Mouse (Mus musculus) embryo, embryonic 11.5 days (tissue): ENCODE data around the gene Rgs12.

ENCODE experiments used
- DNase-seq: peaks from one replicate; pipeline ENCODE4 v3.0.0-alpha.2; 2012; ENCODE audit warnings: low read depth, low spot score

Rgs12 gene

DNA sequence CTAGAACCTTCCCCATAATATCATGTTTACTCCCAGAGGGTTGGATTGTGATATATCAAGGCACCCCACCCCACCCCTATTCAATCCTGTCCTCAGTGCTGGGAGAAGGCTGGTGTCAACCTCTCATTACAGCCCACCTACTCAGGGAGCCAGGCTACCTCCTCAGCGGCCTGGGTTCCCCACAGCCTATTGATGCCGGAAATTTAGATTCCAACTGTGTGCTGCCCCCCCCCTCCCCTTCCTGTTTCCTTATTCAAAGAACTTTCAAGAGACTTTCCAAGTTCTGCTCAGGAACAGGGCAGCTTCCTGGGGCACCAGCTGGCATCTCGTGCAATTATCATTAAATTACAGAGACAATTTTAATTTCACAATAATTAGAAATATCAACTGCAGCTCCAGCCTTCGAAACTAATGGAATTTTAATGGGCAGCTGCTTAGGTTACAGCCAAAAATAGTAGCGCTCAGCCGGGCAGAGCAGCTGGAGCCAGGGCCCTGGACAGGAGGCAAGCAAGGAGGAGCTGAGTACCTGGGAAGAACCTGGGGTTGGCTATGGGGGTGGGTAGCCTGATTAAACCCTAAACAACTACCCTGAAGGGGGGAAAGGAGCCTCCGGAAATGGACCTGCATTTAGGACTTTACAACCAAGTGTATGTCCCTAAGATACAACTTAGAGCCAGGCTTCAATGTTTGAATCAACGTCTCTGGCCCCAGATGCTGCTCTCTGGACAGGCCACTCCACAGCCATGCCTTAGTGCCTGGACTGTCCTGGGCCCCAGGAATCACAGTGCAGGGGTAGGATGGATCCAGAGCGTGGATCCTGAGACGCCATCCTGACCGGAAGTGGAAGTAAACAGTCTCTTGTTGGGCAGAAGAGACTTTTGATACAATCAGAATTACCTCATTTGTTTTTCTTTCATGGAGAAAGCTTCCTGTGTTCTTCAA, 17.5 kb upstream of the Rgs12 start:
- DNase-seq = no peak

DNA sequence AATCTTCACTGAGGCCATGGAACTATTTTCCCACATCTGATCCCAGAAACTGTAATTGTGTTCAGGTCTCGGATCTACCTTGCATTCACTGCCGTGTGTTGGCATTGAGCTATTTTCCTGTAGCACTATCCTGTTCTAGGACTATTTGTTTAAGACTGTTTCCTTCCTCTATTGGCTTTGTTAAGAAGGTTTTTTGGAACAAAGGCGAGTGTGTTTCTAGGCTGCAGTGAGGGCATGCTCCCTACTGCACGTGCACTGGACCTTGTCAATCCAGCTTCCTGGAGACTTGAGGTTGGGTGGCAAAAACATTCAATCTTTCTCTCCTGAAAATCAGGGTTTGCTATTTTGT, 16.8 kb upstream of the Rgs12 start:
- DNase-seq = no peak

DNA sequence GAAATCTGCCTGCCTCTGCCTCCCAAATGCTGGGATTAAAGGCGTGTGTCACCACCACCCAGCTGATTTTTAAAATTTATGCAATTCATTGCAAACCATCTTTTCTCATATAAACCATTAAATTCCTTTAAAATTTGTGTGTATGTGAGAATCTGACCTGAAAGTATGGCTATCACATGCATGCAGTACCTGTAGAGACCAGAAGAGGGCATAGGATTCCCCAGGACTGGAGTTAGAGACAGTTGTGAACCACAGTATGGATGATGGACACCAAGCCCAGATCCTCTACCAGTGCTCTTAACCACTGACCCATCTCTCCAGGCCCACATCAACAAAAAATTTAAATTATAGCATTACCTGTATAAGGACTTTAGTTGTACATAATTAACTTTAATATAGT, 15.8 kb upstream of the Rgs12 start:
- no peak for DNase-seq

DNA sequence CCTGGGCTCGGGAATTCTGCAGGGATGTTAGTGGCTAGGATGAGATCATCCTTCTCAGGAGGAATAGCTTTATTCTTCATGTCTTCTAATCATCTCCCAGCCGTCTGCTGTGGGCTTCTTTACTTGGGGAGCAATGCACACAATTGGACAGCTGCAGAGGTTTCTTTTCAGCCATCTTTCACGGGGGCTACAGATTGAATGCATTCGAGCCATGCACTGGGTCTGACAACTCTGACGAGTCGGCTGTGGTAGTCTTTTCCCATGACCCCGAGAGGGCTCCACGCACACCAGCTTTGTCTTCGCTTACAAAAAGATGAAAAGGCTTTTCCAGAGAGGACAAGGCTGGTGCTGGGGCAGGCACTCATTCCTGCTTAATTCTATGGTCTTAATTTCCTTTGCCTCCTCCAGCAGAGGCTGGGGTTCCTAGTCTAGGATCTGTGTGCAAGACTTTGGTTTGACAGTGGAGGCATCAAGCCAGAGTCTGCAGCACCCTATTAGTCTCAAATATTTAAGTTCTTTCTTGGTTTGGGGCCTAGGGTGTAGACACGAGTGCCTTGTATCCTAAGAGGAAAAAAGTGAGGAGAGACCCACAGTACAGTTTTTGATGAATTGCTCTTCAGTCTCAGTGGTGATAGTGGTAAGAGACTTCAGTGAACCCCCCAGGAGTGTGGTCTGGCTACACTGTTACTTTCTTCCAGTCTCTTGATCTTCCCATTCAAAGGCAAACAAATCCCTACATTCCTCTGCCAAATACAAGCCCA, 7.4 kb upstream of the Rgs12 start:
- no peak for DNase-seq

DNA sequence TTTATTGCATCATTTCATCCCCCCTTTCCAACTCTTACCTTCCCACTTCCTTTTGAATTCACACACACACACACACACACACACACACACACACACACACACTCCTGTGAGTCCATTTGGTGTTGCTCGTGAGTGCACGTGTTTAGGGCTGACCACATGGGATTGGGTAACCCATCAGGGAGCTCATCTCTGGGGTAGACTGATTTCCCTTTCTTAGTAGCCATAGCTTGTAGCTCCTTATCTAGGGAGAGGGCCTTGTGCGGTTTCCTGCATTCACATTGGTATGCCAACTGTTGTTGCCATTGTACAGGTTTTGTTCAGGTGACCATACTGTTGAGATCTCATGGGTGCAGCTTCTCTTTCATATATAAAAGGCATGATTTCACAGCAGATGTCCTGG, 5.8 kb upstream of the Rgs12 start:
- DNase-seq = no peak

DNA sequence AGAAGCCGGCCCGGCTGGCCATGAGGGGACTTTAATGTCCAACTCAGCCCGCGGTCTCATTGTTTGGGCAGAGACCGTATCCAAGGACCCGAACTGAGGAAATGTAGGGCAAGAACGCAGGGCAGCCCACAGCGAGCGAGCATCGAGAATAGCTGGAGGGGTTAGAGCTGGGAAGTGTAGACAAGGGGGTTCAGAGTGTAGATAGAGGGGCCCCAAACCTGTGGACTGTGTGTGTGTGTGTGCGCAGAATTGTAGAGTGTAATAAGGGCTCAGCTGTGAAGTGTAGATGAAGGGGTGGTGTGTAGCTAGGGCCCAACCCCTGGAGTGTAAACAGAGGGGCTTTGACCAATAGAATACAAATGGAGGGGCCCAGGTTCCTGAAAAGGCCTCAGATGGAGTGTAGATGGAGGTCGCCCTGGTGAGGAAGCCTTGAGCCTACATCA, 545 bp downstream of the Rgs12 start:
- DNase-seq = peak; percentile 20

DNA sequence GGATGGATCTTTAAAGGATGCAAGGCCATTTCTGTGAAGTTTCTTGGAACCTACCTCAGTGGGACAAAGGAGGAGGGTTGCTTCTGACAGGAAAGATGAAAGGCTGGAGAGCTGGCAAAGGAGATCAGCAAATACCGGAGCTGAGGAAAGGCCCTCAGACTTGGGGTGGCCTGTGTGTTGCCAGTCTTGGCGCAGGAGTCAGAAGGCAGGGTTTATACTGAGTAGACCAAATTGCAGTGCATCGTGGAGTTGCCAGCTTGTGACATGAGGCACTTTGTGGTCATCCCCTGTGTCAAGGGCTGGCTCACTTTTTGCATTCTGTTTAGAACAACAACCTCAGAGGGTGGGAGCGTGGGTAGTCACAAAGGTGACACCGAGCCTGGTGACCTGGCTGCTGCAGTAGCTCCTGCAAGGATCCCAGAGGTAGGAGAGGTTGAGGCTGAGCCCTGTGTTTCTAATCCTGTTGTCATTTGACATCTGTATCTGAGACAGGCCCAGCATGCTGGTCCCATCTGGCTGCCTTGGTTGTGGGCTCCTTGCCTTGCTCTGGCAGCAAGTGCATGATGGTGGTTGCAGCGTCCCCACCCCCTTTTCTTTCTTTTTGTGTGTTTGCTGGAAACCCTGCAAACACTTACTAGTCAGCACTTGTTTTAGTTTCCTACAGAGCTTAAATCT, 1.4 kb downstream of the Rgs12 start:
- no peak for DNase-seq

DNA sequence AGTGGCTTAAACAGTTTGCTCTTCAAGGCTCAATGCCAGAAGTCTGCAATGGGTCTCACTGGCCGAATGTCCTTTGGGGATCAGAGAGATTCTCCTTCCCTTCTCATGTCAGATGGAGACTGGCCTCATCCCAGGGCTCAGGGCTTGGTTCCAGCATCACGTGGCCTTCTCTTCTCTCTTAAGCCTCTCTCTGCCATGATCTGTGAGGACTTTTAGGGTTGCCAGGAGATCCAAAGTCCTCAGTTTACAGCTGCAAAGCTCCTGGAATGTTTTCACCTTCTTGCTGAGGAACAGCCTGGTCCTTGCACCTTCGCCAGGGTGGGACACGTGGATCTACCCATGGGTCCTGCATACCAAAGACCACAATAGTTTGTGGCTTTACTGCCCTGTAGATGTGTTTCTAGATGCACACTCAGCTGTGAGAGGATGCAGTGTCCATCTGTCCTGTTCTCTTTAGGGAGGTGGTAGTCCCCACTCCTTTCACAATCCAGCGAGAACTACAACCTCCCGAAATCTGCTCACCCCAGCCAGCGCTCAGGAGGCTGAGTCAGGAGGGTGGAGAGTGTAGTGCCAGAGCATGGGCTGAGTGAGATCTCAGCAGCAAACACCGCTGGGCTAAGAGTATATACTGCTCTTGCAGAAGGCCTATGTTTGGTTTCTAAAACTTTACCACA, 2.1 kb downstream of the Rgs12 start:
- DNase-seq = no peak

DNA sequence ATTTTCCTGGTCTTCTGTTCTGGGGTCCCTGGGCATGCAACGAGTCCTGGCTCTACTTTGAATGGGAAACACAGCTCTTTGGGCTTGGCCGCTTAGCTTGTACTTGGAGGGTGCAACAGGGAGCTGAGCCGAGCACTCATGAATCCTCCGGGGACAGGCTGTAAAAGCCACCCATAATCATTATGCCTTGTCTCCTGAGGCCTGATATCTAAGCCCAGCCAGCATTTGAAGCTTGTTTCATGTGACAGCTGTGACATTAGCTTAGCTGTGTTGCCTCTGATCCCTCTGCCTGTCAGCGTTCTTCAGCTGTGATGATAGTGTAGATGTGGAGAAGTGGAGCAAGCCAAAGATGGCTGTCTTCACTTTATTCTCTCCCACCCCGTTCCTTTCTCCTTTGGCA, 5.3 kb downstream of the Rgs12 start:
- DNase-seq = no peak

DNA sequence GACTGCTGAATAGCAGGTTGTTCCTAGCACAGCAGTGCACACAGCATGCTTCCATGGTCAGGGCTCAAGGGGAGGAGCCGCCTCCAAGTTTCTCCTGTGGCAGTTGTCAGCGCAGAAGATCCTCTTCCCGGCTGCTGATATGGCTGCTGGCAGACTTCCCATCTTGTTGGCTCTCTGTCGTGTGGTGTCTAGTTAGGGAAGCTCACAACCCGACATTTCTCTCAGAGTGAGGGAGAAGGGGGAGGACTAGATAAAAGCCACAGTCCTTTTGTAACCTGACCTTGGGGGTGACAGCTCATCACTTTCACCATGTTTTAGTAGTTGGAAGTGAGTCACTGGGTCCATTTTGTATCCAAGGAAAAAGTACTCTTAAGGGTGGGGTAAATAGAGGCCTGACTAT, 6.4 kb downstream of the Rgs12 start:
- DNase-seq = no peak

DNA sequence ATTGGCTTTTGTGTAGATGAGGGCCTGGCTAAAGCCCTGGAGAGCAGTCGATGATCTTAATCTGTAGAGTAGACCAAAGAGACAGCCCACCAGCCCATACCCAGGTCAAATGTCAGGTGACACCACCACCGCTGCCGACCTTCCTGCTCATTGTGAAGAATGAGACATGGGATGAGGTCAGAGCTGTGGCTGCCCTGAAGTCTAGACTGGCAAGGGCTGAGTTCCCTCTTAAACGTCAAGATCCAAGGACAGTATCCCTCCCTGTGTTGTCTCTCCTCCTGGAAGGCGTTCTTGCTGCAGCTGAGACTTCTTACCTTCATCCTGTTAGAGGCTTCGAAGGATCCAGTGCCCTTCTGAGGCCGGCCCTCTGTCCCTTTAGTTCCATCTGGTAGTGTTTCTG, 6.9 kb downstream of the Rgs12 start:
- no peak for DNase-seq

DNA sequence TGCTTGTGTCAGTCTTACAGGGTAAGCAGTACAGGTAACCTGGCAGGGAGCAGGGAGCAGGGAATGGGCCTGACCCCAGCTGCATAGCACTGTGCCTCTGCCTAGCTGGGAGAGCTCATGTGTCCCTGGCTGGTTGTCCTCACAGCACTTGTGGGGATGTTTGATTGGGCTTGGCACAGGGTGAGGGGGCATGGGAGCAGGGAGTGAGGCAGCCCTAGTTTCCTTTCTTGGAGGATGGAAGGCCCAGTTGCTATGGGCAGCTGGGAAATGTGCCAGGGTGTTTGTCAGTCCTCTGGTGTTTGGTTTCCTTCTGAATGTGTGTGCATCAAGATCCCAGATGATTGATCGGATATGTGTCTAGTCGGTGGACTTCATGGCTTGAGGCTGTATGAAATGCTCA, 7.8 kb downstream of the Rgs12 start:
- DNase-seq = no peak

DNA sequence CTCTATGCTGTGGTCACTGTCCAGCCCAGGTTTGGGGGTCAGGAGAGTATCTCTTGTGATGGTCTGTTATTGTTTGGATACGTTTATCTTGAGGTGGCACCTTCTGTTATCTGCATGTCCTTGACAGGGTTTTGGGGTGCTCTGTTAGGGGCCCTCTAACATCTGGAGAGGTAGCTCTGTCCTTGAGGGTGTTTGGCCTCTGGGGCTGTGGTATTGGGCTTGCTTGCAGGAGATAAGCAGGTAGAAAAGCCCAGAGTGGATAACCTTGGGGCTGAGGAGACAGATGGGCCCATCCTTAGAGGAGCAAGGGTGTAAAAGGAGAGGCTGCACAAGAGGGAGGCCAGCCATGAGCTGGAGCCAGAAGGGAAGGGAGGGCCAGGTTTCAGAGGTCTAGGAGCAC, 10.8 kb downstream of the Rgs12 start:
- DNase-seq = peak; percentile 24

DNA sequence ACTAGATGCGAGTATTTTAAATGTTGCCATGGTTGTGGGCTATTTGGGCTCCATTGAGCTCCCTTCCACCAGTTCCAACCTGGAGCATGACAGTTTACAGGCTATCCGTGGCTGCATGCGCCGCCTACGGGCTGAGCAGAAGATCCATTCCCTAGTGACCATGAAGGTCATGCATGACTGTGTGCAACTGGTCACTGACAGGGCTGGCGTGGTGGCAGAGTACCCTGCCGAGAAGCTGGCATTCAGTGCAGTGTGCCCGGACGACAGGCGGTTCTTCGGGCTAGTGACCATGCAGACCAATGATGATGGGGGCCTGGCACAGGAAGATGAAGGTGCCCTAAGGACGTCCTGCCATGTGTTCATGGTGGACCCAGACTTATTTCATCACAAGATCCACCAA, 16.3 kb downstream of the Rgs12 start:
- no peak for DNase-seq

DNA sequence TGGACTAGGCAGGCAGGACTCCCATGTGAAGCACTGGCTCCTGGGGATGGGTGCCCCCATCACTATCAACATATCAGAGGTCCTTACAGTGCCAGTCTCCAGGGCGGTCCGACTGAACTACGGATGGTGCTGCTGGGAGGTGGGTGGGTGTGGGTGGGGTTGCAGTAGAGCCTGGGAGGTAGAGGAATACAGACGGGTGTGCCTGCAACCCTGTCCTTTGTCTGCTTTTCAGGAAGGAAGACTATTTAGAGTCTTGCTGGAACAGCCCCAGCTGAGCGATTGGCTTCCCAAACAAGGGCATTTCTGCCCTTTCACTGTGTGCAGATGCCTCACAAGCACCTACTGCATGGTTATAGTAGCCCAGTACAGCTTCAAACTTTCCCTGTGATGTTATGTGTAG, 19.1 kb downstream of the Rgs12 start:
- no peak for DNase-seq

DNA sequence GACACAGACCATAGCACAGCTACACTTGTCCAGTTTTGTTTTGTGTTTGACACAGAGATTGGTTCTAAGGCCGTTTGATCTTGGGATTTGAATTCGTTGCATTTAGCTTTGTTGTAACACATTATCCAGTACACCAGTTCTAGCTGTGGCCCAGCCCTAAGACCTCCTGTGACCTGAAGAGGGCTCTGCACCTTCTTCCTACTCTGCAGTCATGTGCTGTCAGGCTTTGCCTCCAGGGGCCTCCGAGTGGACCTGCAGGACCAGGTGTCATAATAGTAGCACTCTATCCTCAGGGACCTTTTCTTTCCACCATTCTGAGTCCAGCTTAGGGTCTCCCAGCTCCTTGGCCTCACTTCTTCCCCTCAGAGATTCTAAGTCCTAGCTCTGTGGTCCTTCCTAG, 23.2 kb downstream of the Rgs12 start:
- DNase-seq = no peak

DNA sequence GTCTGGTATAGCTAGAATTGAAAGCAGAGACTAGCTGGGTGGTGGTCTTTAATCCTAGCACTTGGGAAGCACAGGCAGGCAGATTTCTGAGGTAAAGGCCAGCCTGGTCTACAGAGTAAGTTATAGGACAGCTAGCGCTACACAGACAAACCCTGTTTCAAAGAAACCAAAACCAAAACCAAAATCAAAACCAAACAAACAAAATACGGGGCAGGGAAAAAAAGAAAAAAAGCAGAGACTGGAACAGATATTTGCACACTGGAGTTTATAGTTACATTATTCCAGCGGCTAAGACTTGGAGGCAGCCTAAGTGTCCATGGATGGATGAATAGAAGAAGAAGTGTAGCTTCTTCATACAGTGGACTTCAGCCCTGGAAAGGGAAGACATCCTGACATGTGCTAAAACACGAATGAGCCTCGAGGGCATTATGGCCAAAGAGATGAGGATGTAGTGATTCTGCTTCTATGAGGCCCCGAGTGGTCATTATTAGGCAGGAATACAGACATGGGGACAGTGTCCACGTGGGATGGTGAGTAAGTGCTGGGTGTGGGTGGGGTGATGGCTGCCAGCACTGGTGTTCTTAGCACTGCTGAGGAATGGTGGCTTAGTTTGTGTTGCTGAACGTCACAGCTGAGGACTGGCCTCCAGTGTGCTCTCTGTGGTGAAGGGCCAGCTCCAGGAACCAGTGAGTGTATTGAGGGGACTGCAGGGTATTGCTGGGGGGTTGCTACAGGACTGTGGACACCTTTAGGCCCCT, 24.5 kb downstream of the Rgs12 start:
- DNase-seq = no peak

DNA sequence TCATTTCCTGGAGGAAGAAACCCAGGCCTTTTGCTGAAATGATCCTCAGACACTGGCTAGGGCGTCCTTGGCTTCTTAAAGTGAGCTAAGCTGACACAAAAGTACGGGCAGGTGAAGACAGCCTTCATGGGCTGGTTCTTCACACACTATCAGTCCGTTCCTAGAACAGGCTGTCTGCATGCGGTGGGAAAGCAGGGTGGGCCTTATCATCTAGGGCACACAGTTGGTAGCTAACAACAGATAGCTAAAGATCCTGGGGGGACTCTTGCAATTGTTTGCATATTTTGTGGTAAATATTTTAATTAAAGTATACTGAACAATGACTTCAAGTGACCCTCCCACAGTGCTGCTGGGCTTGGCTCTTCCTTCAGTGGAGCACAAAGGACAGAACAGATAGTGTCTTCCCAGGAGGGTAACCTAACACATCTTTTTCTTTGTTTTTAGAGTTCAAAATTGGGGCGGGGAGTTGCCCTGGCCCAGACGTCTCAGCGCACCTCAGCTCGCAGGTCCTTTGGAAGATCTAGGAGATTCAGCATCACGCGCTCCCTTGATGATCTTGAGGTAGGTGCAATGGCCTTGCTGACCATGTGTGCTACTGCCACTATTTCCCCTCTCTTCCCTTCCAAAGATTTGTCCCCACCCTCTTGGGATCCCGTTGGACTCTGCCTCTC, 25.7 kb downstream of the Rgs12 start:
- no peak for DNase-seq

DNA sequence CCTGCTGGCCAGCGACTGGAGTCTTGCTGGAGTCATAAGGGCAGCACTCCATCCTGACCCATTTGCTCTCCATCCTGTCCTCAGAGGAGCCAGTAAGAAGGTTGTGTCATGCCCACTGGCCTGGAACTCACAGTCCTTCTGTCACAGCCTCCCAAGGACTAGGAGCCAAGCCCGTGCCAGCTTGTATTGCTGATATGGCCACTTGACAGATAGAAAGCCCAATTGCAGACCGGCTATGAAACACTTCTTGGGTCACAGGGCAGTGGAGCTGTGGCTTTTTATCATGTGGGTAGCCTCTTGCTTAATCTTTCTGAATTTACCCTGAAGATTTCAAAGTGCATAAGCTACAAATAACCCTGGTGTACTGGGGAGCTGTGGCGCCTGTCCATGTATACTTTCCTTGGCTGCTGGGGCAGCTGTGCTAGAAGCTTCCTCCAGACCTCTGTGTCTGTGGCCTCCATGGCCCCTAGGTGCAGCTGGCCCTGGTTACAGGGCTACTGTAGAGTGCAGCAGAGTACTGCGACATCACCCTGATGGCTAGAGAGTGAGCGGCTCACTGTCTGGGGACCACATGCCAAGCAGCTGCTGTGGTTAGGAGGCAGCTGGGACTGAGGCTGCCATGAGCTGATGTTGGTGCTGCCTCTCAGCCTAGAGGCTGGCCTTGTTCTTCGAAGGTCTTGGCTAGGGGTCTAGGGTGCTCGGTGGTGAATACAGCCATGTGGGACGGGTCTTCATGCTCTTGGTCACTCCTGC, 27.5 kb downstream of the Rgs12 start:
- DNase-seq = no peak

DNA sequence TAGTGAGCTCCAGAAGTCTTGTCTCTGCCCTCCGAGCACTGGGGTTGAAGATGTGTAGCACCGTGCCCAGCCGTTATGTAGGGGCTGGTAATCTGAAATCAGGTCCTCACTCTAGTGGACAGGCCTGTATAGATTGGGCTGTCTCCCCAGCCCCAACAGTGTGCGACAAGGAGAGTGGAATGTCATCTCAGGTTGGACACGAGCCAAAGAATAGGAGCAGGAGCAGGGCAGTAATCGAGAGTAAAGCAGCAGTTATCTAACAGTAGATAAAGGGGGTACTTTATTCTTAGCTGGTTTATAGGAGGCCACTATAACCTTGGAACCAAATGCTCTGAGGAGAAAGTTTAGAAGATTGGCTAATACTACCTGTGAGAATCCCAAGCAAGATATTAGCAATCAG, 30.9 kb downstream of the Rgs12 start:
- DNase-seq = no peak
